Mouse (Mus musculus) lung, adult 2 months (tissue): Measurements from ENCODE around the gene T2. TPM values are rescaled to one million over a fixed set of nuclear protein-coding genes. Genes with fewer than 3 reads are reported as not detected.

Experiments
- DNase-seq: peaks from one replicate; pipeline ENCODE4 v3.0.0; 2022
- H3K4me1 ChIP-seq: fragments of 200-500 bp; 2 replicates; pipeline ENCODE4 v1.6.1; 2011; ENCODE audit warnings: low read length; ENCODE audit not compliant: control insufficient read depth, insufficient read depth
- H3K4me3 ChIP-seq: fragments of 200-500 bp; replicated peaks from 2 replicates; pipeline ENCODE3; 2011; ENCODE audit warnings: low read depth, mild to moderate bottlenecking, control low read depth, low read length; ENCODE audit errors: extremely low read depth
- CTCF ChIP-seq: fragments of 200-500 bp; IDR thresholded peaks from 2 replicates; pipeline ENCODE4 v1.5.1; 2011; ENCODE audit warnings: mild to moderate bottlenecking, low read length, control low read depth; ENCODE audit not compliant: insufficient read depth
- POLR2A ChIP-seq: fragments of 200-500 bp; IDR thresholded peaks from 2 replicates; pipeline ENCODE4 v1.6.1; 2011; ENCODE audit warnings: low read depth, mild to moderate bottlenecking, control low read depth, low read length, borderline replicate concordance; ENCODE audit errors: extremely low read depth
- WGBS: fragments of 180-500 bp; shearing (Covaris S2); methylation state at CpG from one replicate; pipeline ENCODE4 v1.1.7; 2018; 5-methylcytosine and 5-hydroxymethylcytosine counted together
- polyA plus RNA-seq: library from polyadenylated mRNA; depleted of rRNA; stranded (reverse); fragments of >200 nt; gene quantifications from 2 replicates; pipeline ENCODE4 v1.2.3, GENCODE M21; 2012

The T2 gene
- polyA plus RNA-seq, 1 experiment = 3.7 TPM

DNA sequence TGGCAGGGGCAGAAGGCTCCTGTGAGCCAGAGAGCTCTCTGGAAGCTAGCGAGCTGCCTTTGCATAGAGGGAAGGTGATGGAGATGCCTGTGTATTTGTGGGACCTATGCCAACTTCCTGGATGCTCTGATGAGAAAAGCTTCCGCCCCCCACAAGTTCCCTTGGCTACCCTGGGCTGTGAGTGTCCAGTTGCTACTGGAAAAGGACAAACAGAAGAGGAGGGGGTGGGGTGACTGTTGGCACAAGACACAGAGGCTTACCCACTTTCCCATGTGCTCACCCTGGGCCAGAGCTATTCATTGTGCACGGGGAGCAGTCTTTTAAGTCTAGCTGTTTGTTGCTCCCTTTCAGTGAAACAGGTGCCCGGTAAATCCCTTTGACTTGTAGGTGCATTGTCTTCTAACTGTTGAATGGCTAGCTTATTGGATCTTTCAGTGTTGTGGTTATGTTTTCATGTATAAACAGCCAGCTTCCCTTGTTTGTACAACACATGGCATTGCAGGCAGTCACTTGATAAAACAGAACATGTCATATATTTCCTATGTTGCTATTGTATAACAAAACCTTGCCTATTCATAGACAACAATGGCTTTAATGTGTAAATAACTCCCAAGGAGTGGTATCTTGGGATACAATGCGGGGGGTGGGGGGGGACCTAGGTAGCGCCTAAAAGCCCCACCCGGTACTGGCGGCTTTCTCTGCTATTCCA is 16.0 kb upstream of the T2 start:
- H3K4me3 ChIP-seq = peak overlapping the region; percentile 66
- WGBS = 14% methylated on average over 8 of the region's 8 CpGs
- DNase-seq = no peak

DNA sequence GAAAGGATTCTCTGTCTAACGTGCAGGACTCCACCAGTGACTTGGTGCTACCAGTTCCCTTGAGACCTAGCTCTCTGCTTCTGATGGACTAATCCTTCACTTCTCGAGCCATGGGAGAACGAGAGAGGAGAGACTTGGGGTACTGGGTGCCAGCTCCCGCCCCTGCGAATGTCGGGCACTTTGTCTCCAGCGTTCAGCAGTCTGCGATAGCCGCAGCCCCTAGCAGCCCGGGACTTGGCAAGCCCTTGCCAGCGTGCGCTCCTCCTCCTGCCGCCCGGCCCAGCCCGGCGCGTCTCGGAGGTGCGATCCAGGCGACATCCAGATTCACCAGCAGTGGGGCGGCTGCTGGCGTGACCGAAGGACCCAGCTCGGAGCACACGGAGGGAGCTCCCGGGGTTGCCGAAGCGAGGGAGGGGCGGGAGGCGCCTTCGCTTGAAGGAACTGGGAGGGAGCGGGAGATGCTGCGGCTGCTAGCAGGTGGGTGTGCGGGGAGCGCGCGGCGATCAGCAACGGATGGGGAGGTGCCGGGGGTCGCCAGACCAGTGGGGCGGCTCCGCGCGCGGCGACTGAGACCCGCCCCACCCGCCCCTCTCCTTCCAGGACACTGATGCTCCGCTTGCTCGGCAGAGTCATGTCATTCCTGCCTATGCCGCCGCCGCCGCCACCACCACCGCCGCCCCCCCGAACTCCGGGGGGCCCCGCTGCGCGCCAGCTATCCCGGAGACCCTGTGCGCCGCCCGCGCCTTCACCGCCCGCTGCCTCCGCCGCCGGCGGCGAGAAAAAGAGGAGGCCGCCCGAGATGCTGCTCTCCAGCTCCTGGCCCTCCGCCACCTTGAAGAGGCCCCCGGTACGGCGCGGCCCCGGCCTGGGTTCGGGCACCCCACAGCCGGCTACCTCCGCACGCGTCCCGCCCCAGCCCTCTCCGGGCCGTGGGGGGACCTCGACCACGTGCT is 15.1 kb upstream of the T2 start:
- no peak for TF ChIP-seq CTCF
- TF ChIP-seq POLR2A = no peak
- DNase-seq = peak; percentile 34
- Histone ChIP-seq H3K4me1 (peaks cover 13% of the 10 kb centered on the region), H3K4me3 (peak overlapping the region; percentile 66)
- WGBS = 1% methylated on average over 76 of the region's 92 CpGs

More for the DNA sequence above, 16.0 kb upstream of the T2 start:
- TF ChIP-seq POLR2A (no peak), CTCF (no peak)
- peaks cover 13% of the 10 kb centered on the region for H3K4me1 ChIP-seq

DNA sequence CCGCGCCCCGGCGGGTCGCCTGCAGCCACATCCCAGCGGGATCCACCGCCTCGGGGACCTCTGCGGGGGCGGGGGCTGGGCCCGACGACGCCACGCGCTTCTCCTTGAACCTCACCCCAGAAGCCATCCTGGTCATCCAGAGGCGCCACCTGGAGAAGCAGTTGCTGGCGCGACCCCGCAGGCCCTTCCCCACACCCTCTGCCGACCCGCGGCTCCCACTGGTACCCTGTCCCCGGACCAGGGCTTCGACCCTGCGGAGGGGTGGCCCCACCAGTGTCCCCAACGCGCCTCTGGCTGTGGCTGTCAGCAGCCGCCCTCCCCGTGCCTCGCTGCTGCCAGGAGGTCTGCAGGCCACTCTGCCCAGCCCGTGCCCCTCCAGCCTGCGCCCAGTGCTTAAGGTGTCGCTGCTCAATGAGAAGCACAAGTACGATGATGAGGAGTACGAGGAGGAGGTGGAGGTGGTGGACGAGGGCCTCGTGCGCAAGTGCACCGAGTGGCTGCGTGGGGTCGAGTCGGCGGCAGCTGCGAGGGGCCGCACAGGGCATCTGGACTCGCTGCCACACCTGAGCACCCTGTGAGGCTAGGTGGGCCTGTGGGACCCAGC is 14.3 kb upstream of the T2 start:
- H3K4me3 ChIP-seq = peak overlapping the region; percentile 30
- TF ChIP-seq CTCF = no peak
- H3K4me1 ChIP-seq = peaks cover 13% of the 10 kb centered on the region
- WGBS = 21% methylated on average over 46 of the region's 46 CpGs
- DNase-seq = no peak

DNA sequence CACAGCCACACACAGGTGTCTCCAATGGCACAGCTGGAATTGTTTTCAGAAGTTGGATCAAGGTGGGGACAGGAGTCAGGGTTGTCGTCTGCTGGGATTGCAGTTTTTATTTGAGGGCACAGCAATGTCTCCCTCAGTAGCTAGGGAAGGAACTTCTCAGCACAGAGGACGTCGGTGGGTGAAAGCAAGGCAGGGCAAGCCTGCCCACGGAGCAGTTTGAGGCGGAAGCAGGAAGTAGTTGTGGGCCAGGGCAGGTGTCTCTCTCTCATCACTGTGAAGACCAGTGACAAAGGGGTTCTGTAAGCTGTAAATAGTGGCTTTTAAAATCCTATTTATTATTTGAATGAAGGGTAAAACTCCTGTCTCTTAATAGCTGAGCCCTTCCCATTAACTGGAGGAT is 13.1 kb upstream of the T2 start:
- DNase-seq = no peak
- 33% methylated on average over 5 of the region's 5 CpGs for WGBS

DNA sequence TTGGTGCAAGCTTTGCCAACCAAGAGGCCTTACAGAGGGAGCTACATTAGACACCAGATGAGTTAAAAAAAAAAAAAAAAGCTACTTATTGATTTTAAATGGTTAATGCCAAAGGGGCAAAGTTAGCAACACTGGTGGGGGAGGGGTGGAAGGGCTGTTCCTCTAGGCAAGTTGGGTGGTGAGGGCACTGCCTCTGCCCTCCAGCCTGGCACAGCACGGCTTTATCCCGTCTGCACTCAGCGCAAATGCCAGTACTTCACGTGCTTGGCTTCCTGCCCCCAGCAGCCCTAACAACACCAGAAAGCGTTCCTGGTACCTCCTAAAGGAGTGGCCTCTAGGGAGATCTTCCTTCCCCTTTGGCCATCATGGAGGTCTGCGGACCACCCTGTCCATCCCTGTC is 12.4 kb upstream of the T2 start:
- no peak for DNase-seq
- Histone ChIP-seq H3K4me3 (no peak overlapping the region), H3K4me1 (peaks cover 13% of the 10 kb centered on the region)
- TF ChIP-seq CTCF = no peak
- TF ChIP-seq POLR2A = no peak
- 62% methylated on average over 6 of the region's 6 CpGs for WGBS

More for the DNA sequence above, 13.1 kb upstream of the T2 start:
- Histone ChIP-seq H3K4me3 (no peak overlapping the region), H3K4me1 (peaks cover 13% of the 10 kb centered on the region)
- TF ChIP-seq POLR2A (no peak), CTCF (no peak)

DNA sequence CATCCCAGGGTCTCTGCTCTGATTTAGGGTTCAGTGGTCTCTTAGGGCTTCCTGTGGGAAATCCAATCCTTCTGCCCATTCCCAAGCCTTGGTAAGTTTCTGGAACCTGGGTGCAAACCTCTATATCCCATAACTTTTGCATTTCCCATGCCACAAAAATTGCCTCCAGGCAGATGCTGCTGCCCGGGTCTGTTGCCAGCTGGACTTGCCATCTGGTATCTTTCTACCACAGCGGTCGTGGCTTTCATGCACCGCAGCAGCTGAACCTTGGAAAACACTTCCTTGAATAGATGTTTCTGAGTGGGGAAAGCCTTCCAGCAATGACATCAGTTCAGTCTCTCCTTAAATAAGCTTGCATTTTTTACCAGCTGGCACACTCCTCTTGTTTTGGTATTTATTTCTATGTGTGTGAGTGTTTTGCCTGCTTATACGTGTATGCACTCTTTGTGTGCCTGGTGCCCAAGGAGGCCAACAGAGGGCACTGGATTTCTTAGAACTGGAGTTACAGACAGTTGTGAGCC is 8.0 kb upstream of the T2 start:
- WGBS = 70% methylated on average over 5 of the region's 5 CpGs
- TF ChIP-seq POLR2A (no peak), CTCF (no peak)
- no peak overlapping the region for H3K4me3 ChIP-seq
- no peaks in the 10 kb centered on the region for H3K4me1 ChIP-seq
- no peak for DNase-seq

DNA sequence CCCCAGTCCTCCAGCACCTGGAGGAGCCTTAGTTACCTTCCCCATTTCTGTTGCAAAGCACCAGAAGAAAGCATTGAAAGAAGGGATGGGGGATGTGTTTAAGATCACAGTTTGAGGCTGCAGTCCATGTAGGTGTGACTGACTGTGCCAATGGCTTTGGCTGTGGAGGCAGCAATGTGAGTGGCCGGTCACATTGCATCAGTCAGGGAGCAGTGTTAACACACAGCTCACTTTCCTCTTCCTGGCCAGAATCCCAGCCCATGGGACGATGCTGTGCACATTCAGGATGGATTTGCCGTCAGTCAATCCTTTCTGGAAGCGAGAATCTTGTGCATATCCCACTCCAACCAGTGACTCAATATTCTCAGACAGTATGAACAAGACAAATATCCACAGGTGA is 6.9 kb upstream of the T2 start:
- Histone ChIP-seq H3K4me1 (no peaks in the 10 kb centered on the region), H3K4me3 (no peak overlapping the region)
- no peak for DNase-seq
- TF ChIP-seq POLR2A (no peak), CTCF (no peak)
- WGBS = 80% methylated on average over 4 of the region's 4 CpGs

DNA sequence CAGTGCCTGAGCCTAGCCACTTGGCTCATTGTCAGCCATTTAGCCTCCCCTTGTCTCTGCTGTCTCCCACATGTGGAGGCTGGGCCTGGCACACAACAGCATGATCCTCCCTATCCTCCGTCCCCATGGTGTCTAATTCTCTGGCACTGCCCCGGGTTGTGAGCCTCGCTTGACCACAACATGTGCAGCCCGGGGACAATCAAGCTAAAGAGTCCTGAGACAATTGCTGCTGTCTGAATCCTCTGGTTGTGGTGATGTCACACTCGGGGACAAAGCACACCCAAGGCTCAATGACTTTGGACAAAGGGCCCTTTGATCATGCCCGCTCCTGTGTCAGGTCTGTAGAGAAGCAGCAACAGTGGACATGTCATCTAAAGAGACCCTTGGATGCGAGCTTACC is 4.7 kb upstream of the T2 start:
- TF ChIP-seq CTCF = no peak
- DNase-seq = no peak
- 81% methylated on average over 7 of the region's 7 CpGs for WGBS
- no peak overlapping the region for H3K4me3 ChIP-seq
- no peaks in the 10 kb centered on the region for H3K4me1 ChIP-seq

DNA sequence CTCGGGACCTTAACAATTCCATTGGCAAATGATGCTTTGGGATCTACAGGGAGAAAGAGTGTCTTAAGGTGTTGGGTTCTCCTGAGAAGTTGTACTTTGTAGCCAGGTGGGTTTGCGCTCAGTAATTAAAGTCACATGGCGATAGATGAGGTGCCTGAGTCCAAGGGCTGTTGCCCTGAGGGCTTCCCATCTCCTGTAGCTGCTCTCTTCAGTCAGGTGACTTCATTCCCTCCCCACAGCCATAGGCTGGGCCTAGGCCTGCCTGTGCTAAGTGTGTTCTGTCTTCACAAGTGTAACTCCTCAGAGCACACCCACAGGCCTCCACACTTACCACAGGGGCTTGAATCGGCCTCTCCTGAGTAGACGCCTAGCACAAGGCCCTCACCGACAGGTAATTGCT is 1.7 kb downstream of the T2 start:
- WGBS = 88% methylated on average over 6 of the region's 6 CpGs
- DNase-seq = no peak
- Histone ChIP-seq H3K4me3 (no peak overlapping the region), H3K4me1 (no peaks in the 10 kb centered on the region)
- TF ChIP-seq POLR2A (no peak), CTCF (no peak)
